Mouse (Mus musculus): ENCODE measurements around the gene Hrc.

Hrc gene

DNA sequence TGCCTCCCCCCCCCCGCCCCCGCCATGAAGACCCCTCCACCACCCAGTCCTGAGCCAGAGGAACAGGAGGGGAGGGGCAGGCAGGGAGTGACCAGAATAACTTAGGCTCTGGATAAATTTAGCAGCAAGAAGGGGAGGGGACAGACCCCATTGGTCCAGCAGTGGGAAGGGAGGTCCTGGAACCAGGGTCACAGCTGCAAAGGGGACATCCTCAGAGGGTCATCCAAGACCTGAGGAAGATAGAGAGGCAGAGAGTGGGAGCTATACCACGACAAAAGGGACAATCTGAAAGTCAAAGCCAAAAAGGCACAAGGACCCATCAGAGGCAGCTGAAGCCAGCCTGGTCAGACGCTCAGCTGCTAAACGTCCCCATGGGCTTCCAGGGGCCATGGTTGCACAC is at the start of gene Hrc:
Hrc (plus strand) TSS at position 235 of the 400 bp plus-strand sequence.
- DNase-seq = no peak

DNA sequence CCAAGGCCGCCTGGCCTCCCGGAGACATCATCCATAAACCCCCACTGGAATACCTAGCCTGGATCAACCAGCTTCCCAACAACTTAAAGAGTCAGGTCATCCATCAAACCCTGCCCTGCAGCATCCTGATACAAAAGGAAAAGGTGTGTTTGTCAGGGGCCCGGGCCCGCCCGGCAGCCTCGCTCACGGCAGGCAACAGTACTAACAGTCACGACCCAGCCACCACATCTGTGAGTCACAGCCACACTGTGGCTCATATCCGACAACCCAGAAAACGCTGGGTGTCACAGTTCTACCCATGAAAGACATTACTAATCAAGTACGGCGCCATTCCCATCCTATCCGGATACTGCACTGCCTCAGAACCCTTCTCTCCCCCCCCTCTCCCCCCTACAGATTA is 48.6 kb upstream of the Hrc start:
- no peak for DNase-seq

- DNase-seq = no peak
These were observed 38.5 kb upstream of the Hrc start for GRCm38 (mm10) chr7:45296626-45297025.

DNA sequence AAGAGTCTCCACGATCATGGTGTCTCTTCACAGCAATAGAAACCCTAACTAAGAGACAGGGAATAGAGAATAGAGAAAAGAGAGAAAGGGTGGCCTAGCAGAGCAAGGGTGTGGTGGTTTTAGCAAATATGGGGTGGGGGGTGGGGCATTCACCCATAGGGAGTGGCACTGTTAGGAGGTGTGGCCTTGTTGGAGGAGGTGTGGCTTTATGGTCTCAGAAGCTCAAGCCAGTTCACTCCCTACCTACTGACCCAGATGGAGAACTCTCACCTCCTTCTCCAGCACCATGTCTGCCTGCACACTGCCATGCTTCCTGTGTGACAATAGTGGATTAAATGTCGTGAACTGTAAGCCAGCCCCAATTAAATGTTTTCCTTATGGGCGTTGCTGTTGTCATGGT is 37.5 kb upstream of the Hrc start:
- DNase-seq = no peak

- DNase-seq = peak; percentile 80
These were observed 35.3 kb upstream of the Hrc start for GRCm38 (mm10) chr7:45299752-45300151.

- DNase-seq = peak; percentile 56
These were observed 34.8 kb upstream of the Hrc start for GRCm38 (mm10) chr7:45300270-45300669.

- DNase-seq = peak; percentile 38
These were observed 32.5 kb upstream of the Hrc start for GRCm38 (mm10) chr7:45302626-45303025.

DNA sequence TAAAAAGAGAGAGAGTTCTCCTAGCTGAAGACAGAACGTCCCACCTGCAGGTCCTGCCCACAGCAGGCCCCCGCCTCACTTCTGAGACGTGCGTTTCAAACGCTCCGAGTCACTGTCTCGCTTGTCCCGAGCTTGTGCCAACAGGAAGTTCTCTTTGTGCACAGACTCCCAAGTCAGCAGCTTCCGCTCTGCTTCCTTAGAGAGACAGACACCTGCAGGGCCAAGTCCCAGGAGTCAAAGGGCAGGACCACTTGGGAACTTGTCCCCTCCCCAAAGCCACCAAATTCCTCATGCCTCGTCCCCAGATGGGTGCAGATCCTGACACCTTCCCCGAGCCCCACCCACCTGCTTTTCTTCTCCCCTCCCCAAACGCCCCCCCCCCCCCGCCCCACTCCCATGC is 30.2 kb upstream of the Hrc start:
- peak; percentile 29 for DNase-seq

GRCm38 (mm10) chr7:45305275-45305674 is 29.8 kb upstream of the Hrc start:
- DNase-seq = peak; percentile 75

GRCm38 (mm10) chr7:45308551-45309240 is 26.4 kb upstream of the Hrc start:
- no peak for DNase-seq

DNA sequence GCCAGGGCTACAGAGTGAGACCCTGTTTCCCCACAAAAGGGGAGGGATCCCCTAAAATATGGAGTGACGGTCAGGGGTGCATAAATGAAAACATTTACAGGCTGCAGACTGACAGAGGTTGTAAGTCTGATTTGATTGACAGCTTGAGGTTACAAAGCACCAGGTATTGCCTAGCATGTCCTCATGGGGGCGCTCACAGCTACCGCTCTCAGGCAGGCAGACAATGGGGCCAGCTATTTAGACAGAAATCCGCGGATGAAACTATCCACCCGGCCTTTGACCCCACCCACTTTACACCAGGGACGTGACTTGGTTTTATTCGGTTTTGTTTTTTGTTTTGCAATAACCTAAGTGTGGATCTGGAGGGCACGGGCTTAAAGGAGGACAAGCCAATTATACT is 25.6 kb upstream of the Hrc start:
- no peak for DNase-seq

DNA sequence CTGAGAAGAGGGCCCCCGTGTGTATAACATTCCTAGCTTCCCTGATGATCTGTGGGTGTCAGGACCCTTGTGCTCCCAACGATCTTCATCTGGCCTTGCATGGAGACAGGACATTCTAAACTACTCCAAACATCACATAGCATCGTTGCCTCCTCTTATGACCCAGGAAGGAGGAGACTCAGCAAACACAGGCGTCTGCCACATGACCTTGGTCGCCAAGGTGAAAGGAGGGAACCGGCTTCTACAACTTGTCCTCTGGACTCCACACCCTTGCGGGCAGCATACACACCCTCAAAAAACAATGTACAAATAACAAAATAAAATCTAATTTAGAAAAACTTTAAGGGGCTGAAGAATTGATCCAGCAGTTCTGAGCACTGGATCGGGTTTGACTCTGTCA is 23.1 kb upstream of the Hrc start:
- DNase-seq = no peak

DNA sequence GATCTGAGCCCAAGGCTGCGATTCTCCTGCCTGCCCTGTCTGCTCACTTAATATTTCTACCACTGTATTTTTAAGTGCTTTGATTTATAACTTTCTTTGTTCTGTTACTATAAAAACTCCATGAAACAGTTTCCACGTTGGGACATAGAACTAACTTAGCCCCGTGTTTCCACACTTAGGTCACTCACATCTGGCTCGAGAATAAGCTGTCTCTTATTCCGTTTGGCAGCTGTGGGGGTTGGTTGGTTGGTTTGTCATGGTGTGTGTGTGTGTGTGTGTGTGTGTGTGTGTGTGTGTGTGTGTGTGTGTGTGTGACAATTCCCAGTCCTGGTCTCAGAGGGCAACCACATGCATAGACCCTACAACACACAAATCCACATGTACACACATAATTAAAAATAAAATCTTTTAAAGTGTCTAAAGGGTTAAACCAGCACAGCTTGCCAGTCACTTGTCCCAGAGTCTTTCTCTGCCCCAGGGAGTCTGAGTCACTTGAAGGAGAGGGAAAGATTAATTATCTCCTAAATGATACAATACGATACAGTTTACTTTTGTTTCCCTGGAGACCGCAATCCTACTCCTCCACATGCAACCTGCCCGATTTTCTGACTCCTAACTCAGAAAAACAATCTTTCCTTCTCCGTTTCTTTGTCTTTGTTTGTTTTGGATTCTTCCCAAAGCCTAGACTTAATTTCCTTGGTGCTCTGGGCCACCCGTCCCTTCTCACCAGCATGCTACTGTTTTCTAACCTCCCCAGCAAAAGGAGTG is 22.2 kb upstream of the Hrc start:
- no peak for DNase-seq

DNA sequence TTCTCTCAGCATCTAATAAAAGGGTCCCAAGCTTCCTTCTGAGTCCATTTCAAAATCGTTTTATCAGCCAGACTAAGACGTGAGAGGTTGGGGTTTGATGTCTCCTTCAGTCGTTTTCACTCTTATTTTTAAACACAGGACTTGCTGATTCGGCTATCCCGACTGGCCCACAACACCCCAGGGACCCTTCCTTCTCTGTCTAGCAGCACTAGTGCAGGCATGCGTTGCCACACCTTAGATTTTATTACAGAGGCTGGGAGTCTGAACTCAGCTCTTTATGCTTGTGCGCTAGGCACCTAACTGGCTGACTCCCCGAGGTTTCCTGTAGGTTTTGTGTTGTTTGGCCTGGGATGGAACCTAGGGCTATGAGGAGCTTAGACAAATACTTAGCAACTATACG is 21.6 kb upstream of the Hrc start:
- no peak for DNase-seq

- DNase-seq = no peak
These were observed 19.8 kb upstream of the Hrc start for GRCm38 (mm10) chr7:45315182-45315701.

- no peak for DNase-seq
These were observed 18.6 kb upstream of the Hrc start for GRCm38 (mm10) chr7:45316536-45316935.

DNA sequence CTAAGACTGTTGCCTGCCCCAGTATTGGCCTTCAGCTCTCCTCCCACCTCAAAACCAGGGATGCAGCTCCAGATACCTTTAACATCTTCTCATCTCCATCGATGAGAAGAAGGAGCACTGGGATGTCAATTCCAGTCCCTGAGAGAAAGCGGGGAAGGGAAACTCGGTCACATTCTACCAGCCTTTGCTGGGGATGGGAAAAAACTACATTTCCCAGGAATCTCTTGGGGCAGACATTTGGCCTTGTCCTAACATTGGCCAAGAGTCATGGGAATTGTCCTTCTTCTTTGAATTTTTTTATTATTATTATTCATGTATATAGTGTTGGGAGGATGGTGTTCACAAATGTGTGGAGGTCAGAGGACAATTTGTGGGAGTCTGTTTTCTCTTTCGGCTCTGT is 12.8 kb upstream of the Hrc start:
- DNase-seq = no peak

DNA sequence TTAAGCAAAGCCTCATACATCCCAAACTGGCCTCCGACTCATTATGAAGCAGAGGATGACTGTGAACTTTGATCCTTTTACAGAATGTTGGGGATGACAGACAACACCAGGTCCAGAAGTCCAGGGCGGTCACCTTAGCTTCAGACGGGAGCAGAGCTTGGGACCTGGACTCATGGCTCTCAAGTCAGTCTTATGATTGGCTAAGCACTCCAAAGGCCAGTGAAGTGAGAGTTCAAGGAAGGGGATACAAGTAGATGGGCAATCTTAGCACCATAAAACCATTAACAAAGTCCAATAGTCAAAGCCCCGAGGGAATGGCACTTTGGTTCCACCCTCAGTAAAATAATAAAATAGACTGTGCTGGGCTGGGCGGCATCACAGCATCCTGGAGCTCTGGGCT is 12.0 kb upstream of the Hrc start:
- no peak for DNase-seq

GRCm38 (mm10) chr7:45325800-45326199 is 9.3 kb upstream of the Hrc start:
- DNase-seq = no peak

DNA sequence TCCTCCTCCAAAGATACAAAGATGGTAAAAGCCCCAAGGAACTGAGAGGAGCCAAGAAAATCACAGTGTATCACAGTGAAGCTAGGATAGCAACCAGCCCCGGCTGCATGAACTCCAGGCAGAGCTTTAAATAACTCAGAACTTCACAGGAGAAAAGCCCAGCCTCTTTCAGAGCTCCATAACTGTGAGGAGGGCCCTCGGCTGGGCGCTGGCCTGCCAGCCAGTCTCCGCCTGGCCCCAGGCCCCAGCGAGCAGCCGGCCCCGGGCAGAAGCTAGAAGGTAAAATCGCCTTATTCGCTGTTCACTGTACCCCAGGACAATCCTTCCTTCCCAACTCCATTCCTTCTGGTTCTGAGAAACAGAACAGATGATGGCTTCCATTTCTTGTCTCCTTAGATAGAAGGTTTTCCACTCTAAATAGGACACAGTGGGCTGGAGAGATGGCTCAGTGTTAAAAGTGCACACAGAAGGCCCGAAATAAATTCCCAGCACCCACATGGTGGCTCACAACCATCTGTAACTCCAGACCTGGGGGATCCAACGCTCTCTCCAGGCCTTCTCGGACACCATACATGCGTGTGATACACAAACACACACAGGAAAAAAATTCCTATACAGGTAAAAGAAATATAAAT is 6.1 kb upstream of the Hrc start:
- DNase-seq = no peak

DNA sequence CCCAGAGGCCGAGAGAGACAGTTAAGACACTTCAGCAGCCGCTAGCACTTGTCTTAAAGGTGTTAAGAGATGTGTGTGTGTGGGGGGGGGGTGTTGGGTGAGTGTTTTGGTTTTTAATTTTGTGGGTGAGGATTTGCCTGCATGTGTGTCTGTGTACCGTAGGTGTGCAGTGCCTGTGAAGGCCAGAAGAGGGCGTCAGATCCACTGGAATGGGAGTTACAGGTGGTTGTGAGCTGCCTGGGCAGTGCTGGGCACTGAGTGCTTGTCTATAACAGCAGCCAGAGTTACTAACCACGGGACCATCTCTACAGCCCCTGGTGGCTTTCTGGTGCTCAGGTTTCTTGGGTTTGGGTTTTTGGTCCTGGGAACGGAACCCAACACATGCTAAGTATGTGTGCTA is 3.6 kb upstream of the Hrc start:
- DNase-seq = no peak

- DNase-seq = no peak
These were observed 2.2 kb upstream of the Hrc start for GRCm38 (mm10) chr7:45332685-45333425.

DNA sequence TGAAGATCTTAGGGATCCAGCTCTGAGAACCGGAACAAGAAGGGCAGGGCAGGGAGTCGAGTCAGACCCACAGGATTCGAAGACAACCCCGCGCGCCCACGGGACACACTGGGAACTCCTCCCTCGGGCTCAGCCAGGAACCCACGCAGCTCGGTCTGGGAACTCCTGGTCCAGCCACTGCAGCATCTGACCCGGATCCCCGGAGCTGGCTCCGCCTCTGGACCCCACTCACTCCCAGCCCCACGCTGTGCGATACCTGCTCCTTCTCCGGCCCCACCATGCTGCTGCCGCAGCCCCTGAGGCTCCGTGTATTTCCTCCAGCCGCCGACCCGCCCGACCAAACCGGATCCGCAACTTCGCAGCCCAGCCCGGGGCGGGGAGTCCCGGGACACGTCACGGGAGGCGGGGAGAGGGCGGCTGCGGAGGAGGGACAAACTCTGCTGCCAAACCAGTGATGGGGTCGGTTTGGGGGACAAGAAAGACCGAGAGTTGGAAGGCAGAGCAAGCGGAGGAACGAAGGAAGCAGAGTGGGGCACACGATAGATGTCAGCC is 1.6 kb upstream of the Hrc start, which contains the start of gene Trpm4:
Trpm4 (minus strand) TSS at position 350 of the 552 bp plus-strand sequence.
- peak; percentile 51 for DNase-seq

Data from layer of hippocampus, adult 9-11 months (tissue).